Mouse (Mus musculus) intestine, postnatal 0 days (tissue): ENCODE data around the gene Nrros. TPM values are rescaled to one million over a fixed set of nuclear protein-coding genes. Genes with fewer than 3 reads are reported as not detected.

Source experiments
- ATAC-seq: fragments of 200-750 bp; cut with Nextera tagmentation; 2 replicates; pipeline ENCODE4 v1.8.0; 2017; ENCODE audit warnings: mild to moderate bottlenecking, moderate TSS enrichment, moderate library complexity
- H3K27ac ChIP-seq: fragments of 300-500 bp; sonication (generic); 2 replicates; pipeline ENCODE4 v1.5.1; 2014; ENCODE audit warnings: mild to moderate bottlenecking, low read depth, low read length, moderate library complexity
- H3K27me3 ChIP-seq: fragments of 300-500 bp; sonication (generic); replicated peaks from 2 replicates; pipeline ENCODE4 v1.6.1; 2014; ENCODE audit warnings: low read length, mixed read lengths; ENCODE audit not compliant: control insufficient read depth, insufficient read depth
- H3K36me3 ChIP-seq: fragments of 300-500 bp; sonication (generic); 2 replicates; pipeline ENCODE4 v1.6.1; 2014; ENCODE audit warnings: mild to moderate bottlenecking, moderate library complexity; ENCODE audit not compliant: control insufficient read depth, insufficient read depth
- H3K4me1 ChIP-seq: fragments of 300-500 bp; sonication (generic); replicated peaks from 2 replicates; pipeline ENCODE4 v1.6.1; 2014; ENCODE audit warnings: antibody characterized with exemption, low read length, mixed read lengths; ENCODE audit not compliant: control insufficient read depth, insufficient read depth
- H3K4me2 ChIP-seq: fragments of 300-500 bp; sonication (generic); replicated peaks from 2 replicates; pipeline ENCODE4 v1.6.1; 2014; ENCODE audit warnings: low read depth, mild to moderate bottlenecking, moderate library complexity
- H3K4me3 ChIP-seq: fragments of 300-500 bp; sonication (generic); 2 replicates; pipeline ENCODE4 v1.5.1; 2014; ENCODE audit warnings: low read depth, low read length
- H3K9ac ChIP-seq: fragments of 300-500 bp; sonication (generic); 2 replicates; pipeline ENCODE4 v1.6.1; 2014; ENCODE audit warnings: mild to moderate bottlenecking, low read depth, low read length
- H3K9me3 ChIP-seq: fragments of 300-500 bp; sonication (generic); 2 replicates; pipeline ENCODE4 v1.6.1; 2016; ENCODE audit warnings: mixed run types; ENCODE audit not compliant: control insufficient read depth
- CTCF ChIP-seq: sonication (generic); IDR thresholded peaks from 2 replicates; pipeline ENCODE4 v1.5.1; 2016; ENCODE audit warnings: low read depth, mild to moderate bottlenecking, control low read depth, antibody characterized with exemption, moderate library complexity
- WGBS: fragments of 180-500 bp; shearing (Covaris S2); extraction: QIAGEN DNeasy Blood & Tissue Kit; methylation state at CpG from one replicate; pipeline ENCODE4 v1.1.7; 2014; 5-methylcytosine and 5-hydroxymethylcytosine counted together
- polyA plus RNA-seq: library from polyadenylated mRNA; unstranded; fragments of >200 nt; fragmentation: Nextera tagmentation; extraction: Ambion mirVana; gene quantifications from 2 replicates; pipeline ENCODE4 v1.2.1, GENCODE M21; 2015

The Nrros gene
- polyA plus RNA-seq, 1 experiment from 2014 or later, result 4.8 TPM

- TF ChIP-seq CTCF, result no peak
- Histone ChIP-seq H3K27ac (no peak overlapping the region), H3K4me3 (no peak overlapping the region), H3K36me3 (no peaks in the 10 kb centered on the region), H3K4me2 (no peak overlapping the region), H3K9me3 (no peaks in the 10 kb centered on the region), H3K9ac (no peak overlapping the region), H3K4me1 (no peaks in the 10 kb centered on the region), H3K27me3 (no peaks in the 10 kb centered on the region)
- no peak for ATAC-seq
- 85% methylated on average over 7 of the region's 7 CpGs for WGBS
Observed at GRCm38 (mm10) chr16:32124020-32124419, 41.4 kb downstream of the Nrros start.

- 79% methylated on average over 3 of the region's 3 CpGs for WGBS
Observed at GRCm38 (mm10) chr16:32120454-32120853, 44.9 kb downstream of the Nrros start.

DNA sequence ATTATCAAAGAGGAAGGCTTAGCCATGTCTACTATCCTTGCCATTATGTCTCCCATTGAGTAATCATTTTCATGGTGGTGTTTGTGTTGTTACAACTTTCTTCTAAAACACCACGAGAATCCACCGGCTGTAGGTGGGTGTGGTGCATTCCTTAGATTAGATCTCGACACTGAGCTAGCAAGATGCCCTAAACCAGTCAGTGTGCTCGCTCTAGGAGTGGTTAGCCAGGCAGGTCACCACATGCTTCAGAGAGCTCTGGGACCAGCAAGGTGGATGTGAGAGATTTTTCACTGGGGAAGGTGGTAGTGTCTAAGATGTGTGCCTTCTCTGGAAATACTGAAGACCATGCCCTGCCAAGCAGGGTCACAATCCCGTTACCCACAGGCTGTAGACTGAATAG, 49.2 kb downstream of the Nrros start:
- Histone ChIP-seq H3K9me3 (no peaks in the 10 kb centered on the region), H3K4me1 (no peaks in the 10 kb centered on the region), H3K27me3 (no peaks in the 10 kb centered on the region), H3K4me3 (no peak overlapping the region), H3K36me3 (no peaks in the 10 kb centered on the region), H3K4me2 (no peak overlapping the region), H3K9ac (no peak overlapping the region), H3K27ac (no peak overlapping the region)
- no peak for ATAC-seq
- 27% methylated on average over 5 of the region's 5 CpGs for WGBS
- no peak for TF ChIP-seq CTCF

More at GRCm38 (mm10) chr16:32120454-32120853, 44.9 kb downstream of the Nrros start:
- Histone ChIP-seq H3K27ac (no peak overlapping the region), H3K4me2 (no peak overlapping the region), H3K4me1 (no peaks in the 10 kb centered on the region), H3K36me3 (no peaks in the 10 kb centered on the region), H3K9me3 (no peaks in the 10 kb centered on the region), H3K9ac (no peak overlapping the region), H3K27me3 (no peaks in the 10 kb centered on the region), H3K4me3 (no peak overlapping the region)
- ATAC-seq, result no peak
- peak; percentile 24; the same call in 1 of the 2 replicates for TF ChIP-seq CTCF

- ATAC-seq, result no peak
- no peak overlapping the region for H3K27ac ChIP-seq
- no peak for TF ChIP-seq CTCF
- no peak overlapping the region for H3K9ac ChIP-seq
- H3K27me3 ChIP-seq, result no peaks in the 10 kb centered on the region
- WGBS, result 45% methylated on average over 6 of the region's 6 CpGs
- H3K36me3 ChIP-seq, result no peaks in the 10 kb centered on the region
- no peaks in the 10 kb centered on the region for H3K9me3 ChIP-seq
- no peak overlapping the region for H3K4me2 ChIP-seq
- no peaks in the 10 kb centered on the region for H3K4me1 ChIP-seq
- no peak overlapping the region for H3K4me3 ChIP-seq
Observed at GRCm38 (mm10) chr16:32115781-32116180, 49.6 kb downstream of the Nrros start.

GRCm38 (mm10) chr16:32114968-32115695, 50.3 kb downstream of the Nrros start:
- ATAC-seq, result no peak
- no peak overlapping the region for H3K4me3 ChIP-seq
- H3K4me1 ChIP-seq, result no peaks in the 10 kb centered on the region
- H3K36me3 ChIP-seq, result no peaks in the 10 kb centered on the region
- no peak overlapping the region for H3K27ac ChIP-seq
- H3K9me3 ChIP-seq, result no peaks in the 10 kb centered on the region
- peak; percentile 93 for TF ChIP-seq CTCF
- no peak overlapping the region for H3K9ac ChIP-seq
- 12% methylated on average over 15 of the region's 15 CpGs for WGBS
- no peaks in the 10 kb centered on the region for H3K27me3 ChIP-seq
- 0 out of 2 replicates have a peak overlapping the region, but pooled peaks have one; percentile 27 for H3K4me2 ChIP-seq

- Histone ChIP-seq H3K4me2 (no peak overlapping the region), H3K9ac (no peak overlapping the region), H3K36me3 (no peaks in the 10 kb centered on the region), H3K27me3 (no peaks in the 10 kb centered on the region), H3K4me3 (no peak overlapping the region), H3K9me3 (no peaks in the 10 kb centered on the region), H3K27ac (no peak overlapping the region), H3K4me1 (no peaks in the 10 kb centered on the region)
- no peak for TF ChIP-seq CTCF
- 82% methylated on average over 10 of the region's 10 CpGs for WGBS
- ATAC-seq, result no peak
Observed at GRCm38 (mm10) chr16:32114406-32114805, 51.0 kb downstream of the Nrros start.
